Mouse (Mus musculus): Measurements from ENCODE around the gene Arf6. TPM values are rescaled to one million over a fixed set of nuclear protein-coding genes. Genes with fewer than 3 reads are reported as not detected.
"Not testable (repeated sequence)": the region's sequence is repeated elsewhere in the genome, so short reads cannot be mapped to it uniquely, and the experiment has no call there.

The Arf6 gene
- polyA plus RNA-seq, 1 experiment from 2014 or later = 66.1 TPM

- Histone ChIP-seq H3K9ac (replicated peaks) (peak overlapping the region; percentile 98), H3K4me3 (replicated peaks) (peak overlapping the region; percentile 100), H3K4me2 (peak overlapping the region; percentile 92), H3K36me3 (peaks cover 26% of the 10 kb centered on the region; the same call in 1 of the 2 replicates), H3K27me3 (no peaks in the 10 kb centered on the region), H3K27ac (no peak overlapping the region), H3K4me1 (replicated peaks) (peaks cover 19% of the 10 kb centered on the region), H3K9me3 (no peaks in the 10 kb centered on the region)
- WGBS = 59% methylated on average over 11 of the region's 11 CpGs
- ATAC-seq (ENCODE audit: insufficient number of reproducible peaks, insufficient read depth, low FRiP score, low TSS enrichment, low read depth) = no peak
These were observed 2.2 kb downstream of the Arf6 start for GRCm38 (mm10) chr12:69373850-69374766.

GRCm38 (mm10) chr12:69376132-69376531 is 4.2 kb downstream of the Arf6 start:
- Histone ChIP-seq H3K4me2 (no peak overlapping the region), H3K27me3 (no peaks in the 10 kb centered on the region), H3K9me3 (no peaks in the 10 kb centered on the region), H3K36me3 (peaks cover 26% of the 10 kb centered on the region; the same call in 1 of the 2 replicates), H3K4me3 (replicated peaks) (no peak overlapping the region), H3K9ac (replicated peaks) (no peak overlapping the region), H3K4me1 (replicated peaks) (peaks cover 15% of the 10 kb centered on the region), H3K27ac (no peak overlapping the region)
- WGBS = 83% methylated on average over 2 of the region's 2 CpGs
- ATAC-seq (ENCODE audit: insufficient number of reproducible peaks, insufficient read depth, low FRiP score, low TSS enrichment, low read depth) = no peak

- Histone ChIP-seq H3K4me3 (replicated peaks) (no peak overlapping the region), H3K27me3 (no peaks in the 10 kb centered on the region), H3K4me2 (no peak overlapping the region), H3K9me3 (no peaks in the 10 kb centered on the region), H3K4me1 (replicated peaks) (peaks cover 15% of the 10 kb centered on the region), H3K27ac (no peak overlapping the region), H3K36me3 (peaks cover 26% of the 10 kb centered on the region; the same call in 1 of the 2 replicates), H3K9ac (replicated peaks) (no peak overlapping the region)
- no peak for ATAC-seq (ENCODE audit: insufficient number of reproducible peaks, insufficient read depth, low FRiP score, low TSS enrichment, low read depth)
- 93% methylated on average over 1 of the region's 1 CpGs for WGBS
These were observed 5.2 kb downstream of the Arf6 start for GRCm38 (mm10) chr12:69377188-69377587.

- Histone ChIP-seq H3K36me3 (peaks cover 26% of the 10 kb centered on the region; the same call in 1 of the 2 replicates), H3K4me1 (replicated peaks) (peaks cover 15% of the 10 kb centered on the region)
- H3K27me3 ChIP-seq; H3K4me3 ChIP-seq (replicated peaks); H3K9ac ChIP-seq (replicated peaks); ATAC-seq (ENCODE audit: insufficient number of reproducible peaks, insufficient read depth, low FRiP score, low TSS enrichment, low read depth); H3K27ac ChIP-seq; H3K4me2 ChIP-seq; H3K9me3 ChIP-seq: not testable (repeated sequence)
- 92% methylated on average over 6 of the region's 6 CpGs for WGBS
These were observed 5.7 kb downstream of the Arf6 start for GRCm38 (mm10) chr12:69377636-69378035.

GRCm38 (mm10) chr12:69378558-69379454 is 6.9 kb downstream of the Arf6 start:
- Histone ChIP-seq H3K4me2 (no peak overlapping the region), H3K27ac (no peak overlapping the region), H3K36me3 (peaks cover 22% of the 10 kb centered on the region; the same call in 1 of the 2 replicates), H3K4me3 (replicated peaks) (no peak overlapping the region), H3K4me1 (replicated peaks) (peaks cover 11% of the 10 kb centered on the region), H3K27me3 (no peaks in the 10 kb centered on the region), H3K9ac (replicated peaks) (no peak overlapping the region), H3K9me3 (no peaks in the 10 kb centered on the region)
- no peak for ATAC-seq (ENCODE audit: insufficient number of reproducible peaks, insufficient read depth, low FRiP score, low TSS enrichment, low read depth)
- 92% methylated on average over 11 of the region's 11 CpGs for WGBS

GRCm38 (mm10) chr12:69382880-69383279 is 10.9 kb downstream of the Arf6 start:
- WGBS = 97% methylated on average over 1 of the region's 1 CpGs
- Histone ChIP-seq H3K9me3 (no peaks in the 10 kb centered on the region), H3K4me1 (replicated peaks) (no peaks in the 10 kb centered on the region), H3K36me3 (peaks cover 7% of the 10 kb centered on the region; the same call in 1 of the 2 replicates), H3K27me3 (no peaks in the 10 kb centered on the region), H3K9ac (replicated peaks) (no peak overlapping the region), H3K4me3 (replicated peaks) (no peak overlapping the region), H3K27ac (no peak overlapping the region), H3K4me2 (no peak overlapping the region)
- ATAC-seq (ENCODE audit: insufficient number of reproducible peaks, insufficient read depth, low FRiP score, low TSS enrichment, low read depth) = no peak

GRCm38 (mm10) chr12:69384606-69385005 is 12.7 kb downstream of the Arf6 start:
- Histone ChIP-seq H3K9ac (replicated peaks) (no peak overlapping the region), H3K4me2 (no peak overlapping the region), H3K27ac (no peak overlapping the region), H3K27me3 (no peaks in the 10 kb centered on the region), H3K4me3 (replicated peaks) (no peak overlapping the region), H3K4me1 (replicated peaks) (no peaks in the 10 kb centered on the region), H3K9me3 (no peaks in the 10 kb centered on the region), H3K36me3 (no peaks in the 10 kb centered on the region)
- 86% methylated on average over 5 of the region's 5 CpGs for WGBS
- no peak for ATAC-seq (ENCODE audit: insufficient number of reproducible peaks, insufficient read depth, low FRiP score, low TSS enrichment, low read depth)

- no peak overlapping the region for H3K9ac ChIP-seq (replicated peaks)
- no peak for ATAC-seq (ENCODE audit: insufficient number of reproducible peaks, insufficient read depth, low FRiP score, low TSS enrichment, low read depth)
- no peak overlapping the region for H3K4me3 ChIP-seq (replicated peaks)
- H3K36me3 ChIP-seq = no peaks in the 10 kb centered on the region
- no peak overlapping the region for H3K4me2 ChIP-seq
- H3K27me3 ChIP-seq = no peaks in the 10 kb centered on the region
- WGBS = 86% methylated on average over 6 of the region's 6 CpGs
- H3K27ac ChIP-seq = no peak overlapping the region
- no peaks in the 10 kb centered on the region for H3K9me3 ChIP-seq
- H3K4me1 ChIP-seq (replicated peaks) = no peaks in the 10 kb centered on the region
These were observed 13.8 kb downstream of the Arf6 start for GRCm38 (mm10) chr12:69385542-69386280.

- H3K36me3 ChIP-seq; H3K9ac ChIP-seq (replicated peaks); ATAC-seq (ENCODE audit: insufficient number of reproducible peaks, insufficient read depth, low FRiP score, low TSS enrichment, low read depth); H3K4me2 ChIP-seq; H3K27me3 ChIP-seq; H3K4me1 ChIP-seq (replicated peaks); H3K4me3 ChIP-seq (replicated peaks); H3K9me3 ChIP-seq; H3K27ac ChIP-seq: not testable (repeated sequence)
- WGBS = 75% methylated on average over 12 of the region's 12 CpGs
These were observed 14.4 kb downstream of the Arf6 start for GRCm38 (mm10) chr12:69386281-69386732.

GRCm38 (mm10) chr12:69388321-69388869 is 16.4 kb downstream of the Arf6 start:
- H3K4me2 ChIP-seq = no peak overlapping the region
- no peak overlapping the region for H3K4me3 ChIP-seq (replicated peaks)
- WGBS = 93% methylated on average over 10 of the region's 10 CpGs
- H3K36me3 ChIP-seq = no peaks in the 10 kb centered on the region
- no peak for ATAC-seq (ENCODE audit: insufficient number of reproducible peaks, insufficient read depth, low FRiP score, low TSS enrichment, low read depth)
- no peak overlapping the region for H3K9ac ChIP-seq (replicated peaks)
- no peaks in the 10 kb centered on the region for H3K27me3 ChIP-seq
- no peaks in the 10 kb centered on the region for H3K9me3 ChIP-seq
- no peak overlapping the region for H3K27ac ChIP-seq
- no peaks in the 10 kb centered on the region for H3K4me1 ChIP-seq (replicated peaks)

All from limb, embryonic 12.5 days (tissue).